Mouse (Mus musculus): ENCODE measurements around the gene B4galt3. TPM values are rescaled to one million over a fixed set of nuclear protein-coding genes. Genes with fewer than 3 reads are reported as not detected.
A peak's percentile ranks its signal among the peaks of the same experiment; 100 is the strongest.

Gene B4galt3
- polyA plus RNA-seq, 1 experiment, result 32.3 TPM

GRCm38 (mm10) chr1:171224857-171225256 is 45.3 kb upstream of the B4galt3 start, which contains the start of gene Apoa2:
Apoa2 (plus strand) TSS chr1:171225054.
- TF ChIP-seq POLR2A (IDR thresholded peaks at IDR 0.05; ENCODE audit: control insufficient read depth, low read depth, low read length) (no peak), CTCF (IDR thresholded peaks at IDR 0.05; ENCODE audit: control insufficient read depth, insufficient read depth, insufficient replicate concordance, low read depth, low read length) (no peak)
- Histone ChIP-seq H3K27me3 (ENCODE audit: control insufficient read depth, insufficient read depth, low read length) (no peaks in the 10 kb centered on the region), H3K27ac (ENCODE audit: control insufficient read depth, insufficient read depth, low read depth, low read length) (no peak within 1 kb of the TSS; the same call in 1 of the 2 replicates), H3K4me3 (ENCODE audit: control insufficient read depth, low read depth, low read length) (no peak within 1 kb of the TSS), H3K4me1 (ENCODE audit: control insufficient read depth, insufficient read depth, low read length) (peaks cover 11% of the 10 kb centered on the region), H3K36me3 (ENCODE audit: control insufficient read depth, insufficient read depth, low read length) (no peaks in the 10 kb centered on the region)

GRCm38 (mm10) chr1:171226780-171227179 is 43.3 kb upstream of the B4galt3 start:
- TF ChIP-seq CTCF (IDR thresholded peaks at IDR 0.05; ENCODE audit: control insufficient read depth, insufficient read depth, insufficient replicate concordance, low read depth, low read length) (no peak), POLR2A (IDR thresholded peaks at IDR 0.05; ENCODE audit: control insufficient read depth, low read depth, low read length) (no peak)
- Histone ChIP-seq H3K27me3 (ENCODE audit: control insufficient read depth, insufficient read depth, low read length) (no peaks in the 10 kb centered on the region), H3K27ac (ENCODE audit: control insufficient read depth, insufficient read depth, low read depth, low read length) (no peak overlapping the region), H3K4me1 (ENCODE audit: control insufficient read depth, insufficient read depth, low read length) (peaks cover 3% of the 10 kb centered on the region), H3K36me3 (ENCODE audit: control insufficient read depth, insufficient read depth, low read length) (no peaks in the 10 kb centered on the region), H3K4me3 (ENCODE audit: control insufficient read depth, low read depth, low read length) (peak overlapping the region; percentile 37; the same call in 1 of the 2 replicates)

- Histone ChIP-seq H3K36me3 (ENCODE audit: control insufficient read depth, insufficient read depth, low read length) (no peaks in the 10 kb centered on the region), H3K4me1 (ENCODE audit: control insufficient read depth, insufficient read depth, low read length) (peaks cover 2% of the 10 kb centered on the region), H3K27ac (ENCODE audit: control insufficient read depth, insufficient read depth, low read depth, low read length) (no peak overlapping the region), H3K4me3 (ENCODE audit: control insufficient read depth, low read depth, low read length) (no peak overlapping the region), H3K27me3 (ENCODE audit: control insufficient read depth, insufficient read depth, low read length) (no peaks in the 10 kb centered on the region)
- no peak for TF ChIP-seq CTCF (IDR thresholded peaks at IDR 0.05; ENCODE audit: control insufficient read depth, insufficient read depth, insufficient replicate concordance, low read depth, low read length)
- no peak for TF ChIP-seq POLR2A (IDR thresholded peaks at IDR 0.05; ENCODE audit: control insufficient read depth, low read depth, low read length)
Observed at GRCm38 (mm10) chr1:171227879-171228278, 42.2 kb upstream of the B4galt3 start.

- Histone ChIP-seq H3K36me3 (ENCODE audit: control insufficient read depth, insufficient read depth, low read length) (no peaks in the 10 kb centered on the region), H3K4me3 (ENCODE audit: control insufficient read depth, low read depth, low read length) (no peak overlapping the region), H3K27me3 (ENCODE audit: control insufficient read depth, insufficient read depth, low read length) (no peaks in the 10 kb centered on the region), H3K27ac (ENCODE audit: control insufficient read depth, insufficient read depth, low read depth, low read length) (no peak overlapping the region), H3K4me1 (ENCODE audit: control insufficient read depth, insufficient read depth, low read length) (peaks cover 2% of the 10 kb centered on the region)
- TF ChIP-seq POLR2A (IDR thresholded peaks at IDR 0.05; ENCODE audit: control insufficient read depth, low read depth, low read length) (no peak), CTCF (IDR thresholded peaks at IDR 0.05; ENCODE audit: control insufficient read depth, insufficient read depth, insufficient replicate concordance, low read depth, low read length) (no peak)
Observed at GRCm38 (mm10) chr1:171229750-171230149, 40.4 kb upstream of the B4galt3 start.

- Histone ChIP-seq H3K36me3 (ENCODE audit: control insufficient read depth, insufficient read depth, low read length) (no peaks in the 10 kb centered on the region), H3K4me1 (ENCODE audit: control insufficient read depth, insufficient read depth, low read length) (peaks cover 2% of the 10 kb centered on the region), H3K4me3 (ENCODE audit: control insufficient read depth, low read depth, low read length) (no peak overlapping the region), H3K27me3 (ENCODE audit: control insufficient read depth, insufficient read depth, low read length) (no peaks in the 10 kb centered on the region), H3K27ac (ENCODE audit: control insufficient read depth, insufficient read depth, low read depth, low read length) (no peak overlapping the region)
- TF ChIP-seq CTCF (IDR thresholded peaks at IDR 0.05; ENCODE audit: control insufficient read depth, insufficient read depth, insufficient replicate concordance, low read depth, low read length), result no peak
- no peak for TF ChIP-seq POLR2A (IDR thresholded peaks at IDR 0.05; ENCODE audit: control insufficient read depth, low read depth, low read length)
Observed at GRCm38 (mm10) chr1:171230215-171230614, 39.9 kb upstream of the B4galt3 start.

- Histone ChIP-seq H3K27me3 (ENCODE audit: control insufficient read depth, insufficient read depth, low read length) (no peaks in the 10 kb centered on the region), H3K4me3 (ENCODE audit: control insufficient read depth, low read depth, low read length) (no peak overlapping the region)
- no peak for TF ChIP-seq CTCF (IDR thresholded peaks at IDR 0.05; ENCODE audit: control insufficient read depth, insufficient read depth, insufficient replicate concordance, low read depth, low read length)
- TF ChIP-seq POLR2A (IDR thresholded peaks at IDR 0.05; ENCODE audit: control insufficient read depth, low read depth, low read length), result no peak
Observed at GRCm38 (mm10) chr1:171231844-171232243, 38.3 kb upstream of the B4galt3 start.

GRCm38 (mm10) chr1:171232348-171232747 is 37.8 kb upstream of the B4galt3 start:
- peaks cover 1% of the 10 kb centered on the region; the same call in 1 of the 2 replicates for H3K36me3 ChIP-seq (ENCODE audit: control insufficient read depth, insufficient read depth, low read length)
- TF ChIP-seq POLR2A (IDR thresholded peaks at IDR 0.05; ENCODE audit: control insufficient read depth, low read depth, low read length), result no peak
- no peak for TF ChIP-seq CTCF (IDR thresholded peaks at IDR 0.05; ENCODE audit: control insufficient read depth, insufficient read depth, insufficient replicate concordance, low read depth, low read length)
- H3K27me3 ChIP-seq (ENCODE audit: control insufficient read depth, insufficient read depth, low read length), result no peaks in the 10 kb centered on the region
- H3K4me3 ChIP-seq (ENCODE audit: control insufficient read depth, low read depth, low read length), result no peak overlapping the region
- H3K27ac ChIP-seq (ENCODE audit: control insufficient read depth, insufficient read depth, low read depth, low read length), result peak overlapping the region; percentile 88
- peaks cover 2% of the 10 kb centered on the region; the same call in 1 of the 2 replicates for H3K4me1 ChIP-seq (ENCODE audit: control insufficient read depth, insufficient read depth, low read length)

More at GRCm38 (mm10) chr1:171231844-171232243, 38.3 kb upstream of the B4galt3 start:
- H3K27ac ChIP-seq (ENCODE audit: control insufficient read depth, insufficient read depth, low read depth, low read length), result no peak overlapping the region
- peaks cover 1% of the 10 kb centered on the region; the same call in 1 of the 2 replicates for H3K36me3 ChIP-seq (ENCODE audit: control insufficient read depth, insufficient read depth, low read length)
- peaks cover 2% of the 10 kb centered on the region; the same call in 1 of the 2 replicates for H3K4me1 ChIP-seq (ENCODE audit: control insufficient read depth, insufficient read depth, low read length)
